Mouse (Mus musculus) olfactory bulb, adult 2 months (tissue): ENCODE measurements around the gene Ccdc87.

Source experiments
- CTCF ChIP-seq: fragments of 200-500 bp; IDR thresholded peaks from 2 replicates; pipeline ENCODE4 v1.5.1; 2012; ENCODE audit warnings: low read depth, mild to moderate bottlenecking, low read length, moderate library complexity; ENCODE audit not compliant: insufficient read depth
- POLR2A ChIP-seq: fragments of 200-500 bp; IDR thresholded peaks from 2 replicates; pipeline ENCODE4 v1.6.1; 2012; ENCODE audit warnings: mild to moderate bottlenecking, low read depth, low read length, moderate library complexity; ENCODE audit not compliant: insufficient read depth

DNA sequence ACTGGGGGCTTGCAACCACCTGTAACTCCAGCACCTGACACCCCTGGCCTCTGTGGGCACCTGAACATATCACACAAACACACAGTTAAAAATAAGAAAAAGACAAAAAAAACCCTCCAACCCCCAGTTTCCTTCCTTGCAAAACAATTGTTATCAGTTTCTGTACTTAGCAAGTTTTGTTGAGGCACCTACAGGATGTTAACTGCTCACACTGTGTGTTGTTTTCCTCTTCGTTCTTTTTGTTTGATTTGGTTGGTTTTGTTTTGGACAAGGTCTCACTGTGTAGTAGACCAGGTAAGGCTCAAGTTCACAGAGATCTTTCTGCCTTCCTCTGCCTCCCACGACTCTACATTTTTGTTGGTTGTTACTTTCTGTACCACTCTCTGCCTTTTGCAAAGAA lies 3.4 kb downstream of the Ccdc87 start:
- TF ChIP-seq CTCF (no peak), POLR2A (no peak)
